Mouse (Mus musculus): ENCODE data around the gene Dnajc11.

GRCm38 (mm10) chr4:151996173-151996950 is 62.9 kb downstream of the Dnajc11 start, which contains the start of gene Phf13:
- peak; percentile 19; the same call in 1 of the 2 replicates for TF ChIP-seq CTCF (IDR thresholded peaks at IDR 0.05)
- TF ChIP-seq EP300 (IDR thresholded peaks at IDR 0.05), result no peak

Measured in lung, postnatal 0 days (tissue).